Mouse (Mus musculus) hindbrain, embryonic 12.5 days (tissue): Measurements from ENCODE around the gene Grin2b. TPM values are rescaled to one million over a fixed set of nuclear protein-coding genes. Genes with fewer than 3 reads are reported as not detected.
A peak's percentile ranks its signal among the peaks of the same experiment; 100 is the strongest.
"Not testable (repeated sequence)": the region's sequence is repeated elsewhere in the genome, so short reads cannot be mapped to it uniquely, and the experiment has no call there.

Experiments
- ATAC-seq: fragments of 200-750 bp; cut with Nextera tagmentation; 2 replicates; pipeline ENCODE4 v1.8.0; 2017; ENCODE audit warnings: moderate TSS enrichment; ENCODE audit not compliant: low FRiP score
- H3K27ac ChIP-seq: fragments of 300-500 bp; sonication (generic); 2 replicates; pipeline ENCODE4 v1.5.1; 2016; ENCODE audit warnings: mild to moderate bottlenecking
- H3K27me3 ChIP-seq: fragments of 300-500 bp; sonication (generic); 2 replicates; pipeline ENCODE4 v1.6.1; 2016; ENCODE audit warnings: mild to moderate bottlenecking
- H3K36me3 ChIP-seq: fragments of 300-500 bp; sonication (generic); 2 replicates; pipeline ENCODE4 v1.6.1; 2016; ENCODE audit warnings: mild to moderate bottlenecking
- H3K4me1 ChIP-seq: fragments of 300-500 bp; sonication (generic); 2 replicates; pipeline ENCODE4 v1.6.1; 2016
- H3K4me2 ChIP-seq: fragments of 300-500 bp; sonication (generic); replicated peaks from 2 replicates; pipeline ENCODE4 v1.6.1; 2016; ENCODE audit warnings: mild to moderate bottlenecking
- H3K4me3 ChIP-seq: fragments of 300-500 bp; sonication (generic); 2 replicates; pipeline ENCODE4 v1.5.1; 2016; ENCODE audit warnings: mild to moderate bottlenecking
- H3K9ac ChIP-seq: fragments of 300-500 bp; sonication (generic); 2 replicates; pipeline ENCODE4 v1.6.1; 2016; ENCODE audit warnings: mild to moderate bottlenecking, moderate library complexity
- H3K9me3 ChIP-seq: fragments of 300-500 bp; sonication (generic); replicated peaks from 2 replicates; pipeline ENCODE4 v1.6.1; 2016; ENCODE audit warnings: mild to moderate bottlenecking
- WGBS: fragments of 180-500 bp; shearing (Covaris S2); methylation state at CpG from one replicate; pipeline ENCODE4 v1.1.7; 2016; 5-methylcytosine and 5-hydroxymethylcytosine counted together
- polyA plus RNA-seq: library from polyadenylated mRNA; unstranded; fragments of >200 nt; fragmentation: Nextera tagmentation; extraction: Ambion mirVana; gene quantifications from 2 replicates; pipeline ENCODE4 v1.2.1, GENCODE M21; 2016

Gene Grin2b
- polyA plus RNA-seq, 1 experiment from 2014 or later = 10.0 TPM

- peaks cover 10% of the 10 kb centered on the region for H3K4me1 ChIP-seq
- no peak overlapping the region for H3K4me3 ChIP-seq
- H3K27ac ChIP-seq = no peak overlapping the region
- H3K27me3 ChIP-seq = no peaks in the 10 kb centered on the region
- no peak for ATAC-seq
- H3K36me3 ChIP-seq = no peaks in the 10 kb centered on the region
- H3K9ac ChIP-seq = no peak overlapping the region
- 46% methylated on average over 8 of the region's 8 CpGs for WGBS
- H3K9me3 ChIP-seq = no peaks in the 10 kb centered on the region
- H3K4me2 ChIP-seq = no peak overlapping the region
Measured at GRCm38 (mm10) chr6:135859502-135859901, 313.8 kb downstream of the Grin2b start.

- 31% methylated on average over 8 of the region's 8 CpGs for WGBS
- no peak overlapping the region for H3K4me3 ChIP-seq
- no peaks in the 10 kb centered on the region for H3K36me3 ChIP-seq
- no peak overlapping the region for H3K9ac ChIP-seq
- H3K4me2 ChIP-seq = no peak overlapping the region
- no peaks in the 10 kb centered on the region for H3K9me3 ChIP-seq
- 0 out of 2 replicates have a peak, but pooled peaks have one; percentile 64 for ATAC-seq
- peaks cover 9% of the 10 kb centered on the region for H3K4me1 ChIP-seq
- H3K27ac ChIP-seq = no peak overlapping the region
- no peaks in the 10 kb centered on the region for H3K27me3 ChIP-seq
Measured at GRCm38 (mm10) chr6:135854173-135854591, 319.1 kb downstream of the Grin2b start.

- 80% methylated on average over 3 of the region's 3 CpGs for WGBS
Measured at GRCm38 (mm10) chr6:135843755-135844154, 329.6 kb downstream of the Grin2b start.

GRCm38 (mm10) chr6:135836353-135836752 is 337.0 kb downstream of the Grin2b start:
- WGBS = 96% methylated on average over 4 of the region's 4 CpGs
- H3K4me3 ChIP-seq = no peak overlapping the region
- ATAC-seq = no peak
- H3K9me3 ChIP-seq = no peaks in the 10 kb centered on the region
- no peak overlapping the region for H3K9ac ChIP-seq
- H3K4me2 ChIP-seq = no peak overlapping the region
- no peak overlapping the region for H3K27ac ChIP-seq
- no peaks in the 10 kb centered on the region for H3K36me3 ChIP-seq
- H3K27me3 ChIP-seq = no peaks in the 10 kb centered on the region
- no peaks in the 10 kb centered on the region for H3K4me1 ChIP-seq

More at GRCm38 (mm10) chr6:135843755-135844154, 329.6 kb downstream of the Grin2b start:
- no peak overlapping the region for H3K4me3 ChIP-seq
- H3K36me3 ChIP-seq = no peaks in the 10 kb centered on the region
- H3K4me2 ChIP-seq = no peak overlapping the region
- no peaks in the 10 kb centered on the region for H3K9me3 ChIP-seq
- no peak for ATAC-seq
- H3K9ac ChIP-seq = no peak overlapping the region
- H3K4me1 ChIP-seq = no peaks in the 10 kb centered on the region
- H3K27me3 ChIP-seq = no peaks in the 10 kb centered on the region
- no peak overlapping the region for H3K27ac ChIP-seq

DNA sequence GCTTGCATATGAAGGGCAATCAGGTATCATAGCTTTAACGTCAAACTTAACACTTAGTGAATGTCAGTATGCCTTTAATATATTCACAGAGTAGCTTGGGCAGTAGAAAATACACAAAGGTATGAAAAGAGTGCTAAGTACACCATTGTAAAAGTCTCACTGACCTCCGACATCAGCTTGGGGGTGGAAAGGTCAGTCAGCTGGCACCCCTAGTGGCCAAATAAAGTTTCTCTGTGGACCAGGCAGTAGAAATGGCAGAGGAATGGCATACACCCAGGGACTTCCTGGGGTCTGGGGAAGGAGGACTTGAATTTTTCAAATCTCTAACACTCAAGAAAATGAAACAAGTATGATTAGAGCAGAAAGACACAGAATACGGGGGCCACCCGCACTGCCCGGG is 339.8 kb downstream of the Grin2b start:
- no peaks in the 10 kb centered on the region for H3K36me3 ChIP-seq
- H3K4me3 ChIP-seq = no peak overlapping the region
- no peak overlapping the region for H3K4me2 ChIP-seq
- no peaks in the 10 kb centered on the region for H3K4me1 ChIP-seq
- H3K27ac ChIP-seq = no peak overlapping the region
- 61% methylated on average over 5 of the region's 5 CpGs for WGBS
- ATAC-seq = no peak
- H3K9ac ChIP-seq = no peak overlapping the region
- no peaks in the 10 kb centered on the region for H3K9me3 ChIP-seq
- H3K27me3 ChIP-seq = no peaks in the 10 kb centered on the region

DNA sequence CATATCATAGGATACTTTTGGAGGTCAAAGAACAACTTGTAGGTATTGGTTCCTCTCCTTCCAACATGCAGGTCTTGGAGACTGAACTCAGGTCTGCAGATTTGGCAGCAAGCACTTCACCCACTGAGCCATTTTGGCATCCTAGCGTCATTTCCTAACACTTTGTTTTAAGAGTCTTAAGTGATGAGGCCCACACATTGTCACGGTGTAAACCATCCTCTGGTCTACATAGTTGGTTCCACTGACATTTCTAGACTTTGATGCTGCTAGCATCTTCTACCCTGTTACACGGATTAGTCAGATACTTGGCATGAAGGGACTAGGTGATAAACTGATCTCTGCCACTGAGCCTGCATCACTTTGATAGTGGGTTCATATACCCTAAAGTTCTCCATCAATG is 341.3 kb downstream of the Grin2b start:
- no peaks in the 10 kb centered on the region for H3K9me3 ChIP-seq
- no peak for ATAC-seq
- H3K4me3 ChIP-seq = no peak overlapping the region
- H3K9ac ChIP-seq = no peak overlapping the region
- H3K4me2 ChIP-seq = no peak overlapping the region
- no peaks in the 10 kb centered on the region for H3K4me1 ChIP-seq
- H3K36me3 ChIP-seq = no peaks in the 10 kb centered on the region
- H3K27me3 ChIP-seq = no peaks in the 10 kb centered on the region
- 91% methylated on average over 3 of the region's 3 CpGs for WGBS
- no peak overlapping the region for H3K27ac ChIP-seq

DNA sequence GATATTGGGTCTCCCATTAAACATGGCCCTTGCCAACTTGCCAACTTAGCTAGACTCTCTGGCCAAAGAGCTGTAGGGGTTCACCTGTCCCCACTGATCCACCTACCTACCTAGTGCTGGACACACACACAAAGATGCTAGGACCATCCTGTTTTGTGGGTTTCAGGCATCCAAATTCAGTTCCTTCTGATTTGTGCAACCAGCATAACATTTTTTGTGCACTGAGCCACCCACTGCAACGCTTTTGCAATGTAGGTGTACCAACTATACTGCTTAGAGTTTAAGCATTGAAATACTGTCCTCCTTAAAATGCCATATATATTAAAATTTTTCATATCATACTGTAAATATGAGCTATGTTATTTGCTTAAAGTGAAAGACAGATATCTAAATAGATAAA is 342.3 kb downstream of the Grin2b start:
- Histone ChIP-seq H3K4me1 (no peaks in the 10 kb centered on the region), H3K9ac (no peak overlapping the region), H3K9me3 (no peaks in the 10 kb centered on the region), H3K4me2 (no peak overlapping the region), H3K27ac (no peak overlapping the region), H3K4me3 (no peak overlapping the region), H3K27me3 (no peaks in the 10 kb centered on the region), H3K36me3 (no peaks in the 10 kb centered on the region)
- ATAC-seq = no peak
- WGBS = 83% methylated on average over 1 of the region's 1 CpGs

DNA sequence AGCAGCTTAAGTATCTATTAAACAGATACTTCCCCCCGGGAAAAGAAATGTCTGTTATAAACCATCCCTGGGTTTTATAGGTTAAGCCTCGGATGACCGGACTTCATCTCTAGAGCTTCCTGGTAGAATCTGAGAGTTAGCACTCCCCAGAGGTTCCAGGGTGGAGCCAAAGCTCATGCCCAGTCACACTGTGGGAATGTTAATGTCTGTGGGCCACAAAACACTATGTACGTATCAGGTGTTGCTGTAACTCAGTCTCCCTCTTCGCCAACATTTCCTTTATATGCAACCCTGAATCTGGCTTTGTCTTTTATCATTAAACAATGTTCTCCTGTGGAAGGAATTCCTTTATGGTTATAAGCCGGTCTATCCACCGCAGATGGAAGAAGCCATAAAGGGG is 343.9 kb downstream of the Grin2b start:
- WGBS = 92% methylated on average over 7 of the region's 7 CpGs
- H3K36me3 ChIP-seq = no peaks in the 10 kb centered on the region
- no peaks in the 10 kb centered on the region for H3K27me3 ChIP-seq
- no peak overlapping the region for H3K4me2 ChIP-seq
- no peak overlapping the region for H3K27ac ChIP-seq
- ATAC-seq = no peak
- H3K4me3 ChIP-seq = no peak overlapping the region
- H3K4me1 ChIP-seq = no peaks in the 10 kb centered on the region
- H3K9me3 ChIP-seq = no peaks in the 10 kb centered on the region
- no peak overlapping the region for H3K9ac ChIP-seq

GRCm38 (mm10) chr6:135828976-135829375 is 344.3 kb downstream of the Grin2b start:
- no peak overlapping the region for H3K4me2 ChIP-seq
- no peak overlapping the region for H3K9ac ChIP-seq
- H3K4me3 ChIP-seq = no peak overlapping the region
- whole genome bisulfite sequencing = 65% methylated on average over 4 of the region's 4 CpGs
- no peaks in the 10 kb centered on the region for H3K27me3 ChIP-seq
- no peak overlapping the region for H3K27ac ChIP-seq
- no peaks in the 10 kb centered on the region for H3K9me3 ChIP-seq
- H3K36me3 ChIP-seq = no peaks in the 10 kb centered on the region
- ATAC-seq = no peak
- H3K4me1 ChIP-seq = no peaks in the 10 kb centered on the region

DNA sequence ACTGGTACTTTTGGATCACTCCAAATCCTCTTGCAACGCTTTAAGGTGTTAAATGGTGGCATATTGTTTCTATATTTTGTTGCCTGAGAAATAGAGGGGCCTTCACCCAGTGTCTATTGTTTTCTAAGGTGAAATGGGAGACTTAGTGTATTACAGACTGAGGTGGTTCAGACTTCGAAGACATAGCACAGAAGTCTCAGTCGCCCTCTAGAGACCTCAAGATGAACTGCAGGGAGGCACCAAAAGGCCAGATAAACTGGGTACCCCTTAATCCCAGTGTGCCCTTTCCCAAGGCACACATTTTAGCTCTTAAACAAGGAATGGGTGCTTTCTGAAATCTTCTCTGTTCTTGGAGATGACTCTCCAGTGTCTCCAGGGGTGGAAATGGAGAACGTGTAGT is 345.4 kb downstream of the Grin2b start:
- H3K27me3 ChIP-seq = no peaks in the 10 kb centered on the region
- no peak overlapping the region for H3K4me3 ChIP-seq
- no peaks in the 10 kb centered on the region for H3K4me1 ChIP-seq
- no peak overlapping the region for H3K4me2 ChIP-seq
- H3K27ac ChIP-seq = no peak overlapping the region
- no peak overlapping the region for H3K9ac ChIP-seq
- no peak for ATAC-seq
- WGBS = 25% methylated on average over 4 of the region's 4 CpGs
- H3K9me3 ChIP-seq = no peaks in the 10 kb centered on the region
- H3K36me3 ChIP-seq = no peaks in the 10 kb centered on the region

- no peak for ATAC-seq
- Histone ChIP-seq H3K9ac (no peak overlapping the region), H3K4me2 (no peak overlapping the region), H3K27ac (no peak overlapping the region), H3K36me3 (no peaks in the 10 kb centered on the region), H3K4me1 (no peaks in the 10 kb centered on the region), H3K27me3 (no peaks in the 10 kb centered on the region), H3K9me3 (no peaks in the 10 kb centered on the region), H3K4me3 (no peak overlapping the region)
- 87% methylated on average over 3 of the region's 3 CpGs for WGBS
Measured at GRCm38 (mm10) chr6:135827317-135827716, 346.0 kb downstream of the Grin2b start.

- not testable (repeated sequence) for H3K4me3 ChIP-seq, H3K9me3 ChIP-seq, H3K27me3 ChIP-seq, H3K4me2 ChIP-seq, ATAC-seq, H3K4me1 ChIP-seq, H3K9ac ChIP-seq, H3K27ac ChIP-seq, H3K36me3 ChIP-seq
- WGBS = 92% methylated on average over 7 of the region's 7 CpGs
Measured at GRCm38 (mm10) chr6:135826776-135827175, 346.5 kb downstream of the Grin2b start.

DNA sequence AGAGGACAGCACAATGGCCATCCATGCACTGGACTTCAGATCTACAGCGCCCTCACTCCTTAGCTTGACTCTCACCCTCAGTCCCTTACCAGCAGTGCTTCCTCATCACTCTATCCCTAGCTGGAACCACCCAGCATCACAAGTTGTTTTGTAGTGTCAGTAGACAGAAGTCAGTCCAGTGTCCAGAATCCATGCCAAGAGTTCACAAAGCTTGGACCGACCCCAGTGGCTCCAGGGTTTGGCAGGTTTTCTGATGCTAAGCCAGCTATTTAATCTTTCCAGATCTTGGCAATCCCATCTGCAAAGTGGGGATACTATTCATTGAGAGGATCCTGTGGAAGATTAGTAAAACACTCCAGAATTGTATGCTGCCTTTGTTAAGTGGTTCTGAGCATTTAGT is 355.9 kb downstream of the Grin2b start:
- no peak overlapping the region for H3K27ac ChIP-seq
- no peak overlapping the region for H3K4me3 ChIP-seq
- WGBS = 95% methylated on average over 2 of the region's 2 CpGs
- no peak for ATAC-seq
- no peaks in the 10 kb centered on the region for H3K9me3 ChIP-seq
- no peaks in the 10 kb centered on the region for H3K4me1 ChIP-seq
- H3K27me3 ChIP-seq = no peaks in the 10 kb centered on the region
- H3K4me2 ChIP-seq = no peak overlapping the region
- H3K9ac ChIP-seq = no peak overlapping the region
- no peaks in the 10 kb centered on the region for H3K36me3 ChIP-seq
